Mouse (Mus musculus): Measurements from ENCODE around the gene Lnp1. TPM values are rescaled to one million over a fixed set of nuclear protein-coding genes. Genes with fewer than 3 reads are reported as not detected.

Lnp1 gene
- not detected in 2 replicates for polyA plus RNA-seq (2012; rRNA removed)

GRCm38 (mm10) chr16:56928023-56928422 lies at the start of gene Lnp1:
Gene Lnp1, minus strand, starts transcription at chr16:56928061.

DNA sequence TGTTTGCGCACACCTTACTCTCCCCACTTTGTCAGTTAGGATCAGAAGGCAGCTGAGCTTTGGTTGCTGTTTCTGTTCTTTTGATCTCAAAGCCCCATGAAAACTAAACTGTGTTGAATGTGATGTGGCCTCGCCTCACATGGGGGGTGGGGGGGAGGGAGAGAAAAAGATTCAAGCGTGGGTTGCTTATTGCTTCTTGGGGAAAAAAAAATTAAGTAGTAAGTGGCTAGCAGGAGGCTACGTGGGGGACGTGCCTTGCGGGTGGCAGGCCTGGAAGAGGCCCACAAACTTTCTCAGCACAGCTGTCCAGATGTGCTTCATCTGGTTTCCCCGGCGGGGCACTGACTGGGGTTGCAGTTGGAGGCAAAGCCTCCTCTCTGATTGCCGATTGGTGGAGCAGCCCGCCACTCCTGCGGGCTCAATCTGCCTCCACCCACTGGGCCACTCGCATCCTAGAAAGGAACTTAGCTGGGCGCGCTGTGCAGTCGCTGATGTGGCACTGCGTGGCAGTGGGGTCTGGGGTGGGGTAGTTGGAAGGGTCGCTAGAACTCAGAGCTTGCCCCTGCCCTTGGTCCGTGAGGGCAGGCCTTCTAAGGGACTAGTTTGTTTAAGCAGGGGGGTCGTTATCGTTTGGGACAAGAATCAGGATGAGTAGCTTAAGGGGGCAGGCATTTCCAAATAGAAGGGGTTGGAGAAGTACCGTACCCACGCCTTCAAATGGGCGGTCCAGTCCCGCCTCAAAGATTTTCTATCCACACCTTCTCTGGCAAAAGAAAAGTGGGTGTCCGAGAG lies 41.8 kb downstream of the Lnp1 start, which contains the start of gene Tmem45a:
TSS of gene Tmem45a (minus strand) at position 343 of the 792 bp plus-strand sequence.

Other genes starting within 250 kb of the Lnp1 start
- 60.7 and 115 TPM in 2 replicates for gene Tfg, start 210.6 kb downstream of the Lnp1 start, polyA plus RNA-seq (2012; rRNA removed)
- gene Adgrg7, start 132.2 kb downstream of the Lnp1 start, polyA plus RNA-seq (2012; rRNA removed) = 0.02 TPM in 1 of 2 replicates, not detected in the other
- 3.0 and 7.3 TPM in 2 replicates for gene Tmem45a, start 41.9 kb downstream of the Lnp1 start, polyA plus RNA-seq (2012; rRNA removed)
- gene Tmem45a2, start 143.3 kb upstream of the Lnp1 start, polyA plus RNA-seq (2012; rRNA removed) = not detected in 2 replicates
- 48.8 and 49.4 TPM in 2 replicates for gene Tomm70a, start 193.6 kb upstream of the Lnp1 start, polyA plus RNA-seq (2012; rRNA removed)
- gene Nit2, start 239.3 kb upstream of the Lnp1 start, polyA plus RNA-seq (2012; rRNA removed) = 19.5 and 34.9 TPM in 2 replicates